Comparison of ENCODE assay signal across 8 mouse cellular contexts in the genomic region with DNA sequence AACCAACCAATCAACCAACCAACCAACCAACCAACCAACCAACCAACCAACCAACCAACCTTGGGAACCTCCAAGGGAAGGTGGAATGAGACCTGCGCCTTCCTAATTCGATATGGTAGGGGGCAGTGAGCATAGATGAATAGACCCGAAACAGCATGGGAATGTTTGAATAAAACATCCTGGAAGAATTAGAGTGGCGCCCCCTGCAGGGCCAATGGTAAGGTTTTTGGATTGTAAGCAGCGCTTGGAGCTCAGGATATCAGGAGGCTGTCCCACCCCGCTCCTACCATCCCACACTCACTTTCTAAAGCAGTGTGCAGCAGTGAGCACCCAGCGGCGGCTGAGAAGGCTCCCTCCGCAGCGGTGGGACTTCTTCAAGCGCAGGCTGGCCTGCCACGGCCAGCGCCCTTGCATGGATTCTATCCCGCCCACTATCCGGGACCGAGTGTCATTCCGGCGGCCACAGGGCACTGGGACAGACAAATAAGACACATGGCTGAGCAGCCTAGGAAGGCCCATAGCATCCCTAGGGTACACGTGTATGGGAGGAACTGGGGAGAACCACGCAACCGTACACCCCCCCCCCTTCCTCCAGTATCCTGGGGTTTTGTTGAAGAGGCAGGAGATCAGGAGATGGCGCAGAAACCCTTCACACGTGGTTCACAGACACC. TPM values are rescaled to one million over a fixed set of nuclear protein-coding genes. Genes with fewer than 3 reads are reported as not detected.
DNase-seq lines count a peak whose midpoint lies in the region; ATAC-seq lines count a peak whose summit lies in the region.

No protein-coding gene starts in this region.

- H3K27me3 ChIP-seq in kidney, embryonic 15.5 days: no peaks in the 10 kb centered on the region
- H3K27me3 ChIP-seq in embryonic facial prominence, embryonic 10.5 days (replicated peaks; ENCODE audit: low read depth, poor library complexity, severe bottlenecking): peaks cover 17% of the 10 kb centered on the region
- H3K27me3 ChIP-seq in limb, embryonic 12.5 days: peaks cover 12% of the 10 kb centered on the region
- no peaks in the 10 kb centered on the region for H3K27me3 ChIP-seq in neural tube, embryonic 14.5 days (ENCODE audit: control insufficient read depth, insufficient read depth, low read length)

- no peak for DNase-seq in kidney, adult 8-10 months
- peak; percentile 39 for DNase-seq in embryonic facial prominence, embryonic 10.5 days (ENCODE audit: low spot score)
- DNase-seq in MN1 (ENCODE audit: low spot score): no peak
- no peak for DNase-seq in adrenal gland, postnatal 10 days
- no peak for DNase-seq in left cerebral cortex, adult 8-10 months (ENCODE audit: low spot score in 2 of 2)

- H3K9ac ChIP-seq in kidney, embryonic 15.5 days: no peak overlapping the region
- no peak overlapping the region for H3K9ac ChIP-seq in limb, embryonic 12.5 days (replicated peaks)
- H3K9ac ChIP-seq in neural tube, embryonic 14.5 days (replicated peaks; ENCODE audit: low read depth, low read length): no peak overlapping the region

- H3K4me3 ChIP-seq in kidney, embryonic 15.5 days (replicated peaks): peak overlapping the region; percentile 29
- peak overlapping the region; percentile 48 for H3K4me3 ChIP-seq in embryonic facial prominence, embryonic 10.5 days
- peak overlapping the region; percentile 24 for H3K4me3 ChIP-seq in limb, embryonic 12.5 days (replicated peaks)
- no peak overlapping the region for H3K4me3 ChIP-seq in neural tube, embryonic 14.5 days (ENCODE audit: low read depth, low read length)

- no peak overlapping the region for H3K27ac ChIP-seq in kidney, embryonic 15.5 days
- no peak overlapping the region for H3K27ac ChIP-seq in embryonic facial prominence, embryonic 10.5 days (replicated peaks)
- no peak overlapping the region for H3K27ac ChIP-seq in limb, embryonic 12.5 days
- no peak overlapping the region for H3K27ac ChIP-seq in neural tube, embryonic 14.5 days (ENCODE audit: low read depth, low read length)

- peak overlapping the region; percentile 53 for H3K4me2 ChIP-seq in kidney, embryonic 15.5 days
- peak overlapping the region; percentile 46 for H3K4me2 ChIP-seq in limb, embryonic 12.5 days
- 0 out of 2 replicates have a peak overlapping the region, but pooled peaks have one; percentile 7 for H3K4me2 ChIP-seq in neural tube, embryonic 14.5 days (ENCODE audit: low read depth, low read length)

- WGBS in kidney, embryonic 15.5 days: 47% methylated on average over 23 of the region's 23 CpGs
- 44% methylated on average over 23 of the region's 23 CpGs for WGBS in embryonic facial prominence, embryonic 10.5 days
- WGBS in limb, embryonic 12.5 days: 50% methylated on average over 23 of the region's 23 CpGs
- WGBS in neural tube, embryonic 14.5 days: 43% methylated on average over 23 of the region's 23 CpGs

- peaks cover 10% of the 10 kb centered on the region; the same call in 1 of the 2 replicates for H3K4me1 ChIP-seq in kidney, embryonic 15.5 days
- 0 out of 2 replicates have a peak, but pooled peaks cover 10% of the 10 kb centered on the region for H3K4me1 ChIP-seq in embryonic facial prominence, embryonic 10.5 days
- H3K4me1 ChIP-seq in limb, embryonic 12.5 days (replicated peaks): no peaks in the 10 kb centered on the region
- no peaks in the 10 kb centered on the region for H3K4me1 ChIP-seq in neural tube, embryonic 14.5 days (ENCODE audit: control insufficient read depth, insufficient read depth, low read length)

- no peaks in the 10 kb centered on the region for H3K9me3 ChIP-seq in kidney, embryonic 15.5 days (replicated peaks)
- H3K9me3 ChIP-seq in embryonic facial prominence, embryonic 10.5 days: no peaks in the 10 kb centered on the region
- H3K9me3 ChIP-seq in limb, embryonic 12.5 days: no peaks in the 10 kb centered on the region
- H3K9me3 ChIP-seq in neural tube, embryonic 14.5 days (ENCODE audit: control insufficient read depth, low read length): no peaks in the 10 kb centered on the region

- H3K36me3 ChIP-seq in kidney, embryonic 15.5 days: no peaks in the 10 kb centered on the region
- H3K36me3 ChIP-seq in embryonic facial prominence, embryonic 10.5 days (replicated peaks): no peaks in the 10 kb centered on the region
- no peaks in the 10 kb centered on the region for H3K36me3 ChIP-seq in limb, embryonic 12.5 days
- no peaks in the 10 kb centered on the region for H3K36me3 ChIP-seq in neural tube, embryonic 14.5 days (ENCODE audit: control insufficient read depth, insufficient read depth, low read length)

- ATAC-seq in kidney, embryonic 15.5 days (replicated peaks; ENCODE audit: low FRiP score): peak; percentile 58
- ATAC-seq in limb, embryonic 12.5 days (ENCODE audit: insufficient number of reproducible peaks, insufficient read depth, low FRiP score, low TSS enrichment, low read depth): peak; percentile 44; the same call in 1 of the 2 replicates
- ATAC-seq in neural tube, embryonic 14.5 days (ENCODE audit: low read depth): no peak; the same call in 1 of the 2 replicates

RNA-seq across cellular contexts. Expression of a gene that starts 0.4 kb away (rescaled TPM):
- 1.8 TPM in 1 of 2 replicates, not detected in the other for polyA plus RNA-seq in kidney, embryonic 15.5 days (2015; fragmentation: Nextera tagmentation; extraction: Ambion mirVana)
- 0.45 TPM in 1 of 2 replicates, not detected in the other for polyA plus RNA-seq in embryonic facial prominence, embryonic 10.5 days (2016; fragmentation: Nextera tagmentation; extraction: Ambion mirVana)
- not detected in 2 replicates for polyA plus RNA-seq in limb, embryonic 12.5 days (2016; fragmentation: Nextera tagmentation; extraction: Ambion mirVana)
- not detected in 2 replicates for polyA plus RNA-seq in neural tube, embryonic 14.5 days (2014; fragmentation: Nextera tagmentation; extraction: Ambion mirVana)
- total RNA-seq in adrenal gland, postnatal 10 days (2021): not detected
- under 1 TPM in 3 of 4 experiments, not detected in 1; 0.39 to 0.87 (median 0.66) TPM for total RNA-seq in left cerebral cortex, adult 8-10 months (2022)

RNA-seq across cellular contexts. Expression of a gene that starts 0.7 kb away (rescaled TPM):
- polyA plus RNA-seq in kidney, embryonic 15.5 days (2015; fragmentation: Nextera tagmentation; extraction: Ambion mirVana): 3.2 and 3.3 TPM in 2 replicates
- polyA plus RNA-seq in embryonic facial prominence, embryonic 10.5 days (2016; fragmentation: Nextera tagmentation; extraction: Ambion mirVana): 3.2 and 3.6 TPM in 2 replicates
- 1.7 and 3.1 TPM in 2 replicates for polyA plus RNA-seq in limb, embryonic 12.5 days (2016; fragmentation: Nextera tagmentation; extraction: Ambion mirVana)
- 0.68 and 0.96 TPM in 2 replicates for polyA plus RNA-seq in neural tube, embryonic 14.5 days (2014; fragmentation: Nextera tagmentation; extraction: Ambion mirVana)
- under 1 TPM; 0.21 to 0.58 TPM for total RNA-seq in adrenal gland, postnatal 10 days (2021)
- 1 to 10 TPM; 1.1 to 3.2 (median 2.0) TPM for total RNA-seq in left cerebral cortex, adult 8-10 months (2022)

RNA-seq across cellular contexts. Expression of a gene that starts 7.4 kb away (rescaled TPM):
- polyA plus RNA-seq in kidney, embryonic 15.5 days (2015; fragmentation: Nextera tagmentation; extraction: Ambion mirVana): 0.18 TPM in 1 of 2 replicates, not detected in the other
- 0.21 TPM in 1 of 2 replicates, not detected in the other for polyA plus RNA-seq in embryonic facial prominence, embryonic 10.5 days (2016; fragmentation: Nextera tagmentation; extraction: Ambion mirVana)
- polyA plus RNA-seq in limb, embryonic 12.5 days (2016; fragmentation: Nextera tagmentation; extraction: Ambion mirVana): not detected in 2 replicates
- polyA plus RNA-seq in neural tube, embryonic 14.5 days (2014; fragmentation: Nextera tagmentation; extraction: Ambion mirVana): not detected in 2 replicates
- total RNA-seq in adrenal gland, postnatal 10 days (2021): not detected
- under 1 TPM in 1 of 4 experiments, not detected in 3; 0.30 TPM for total RNA-seq in left cerebral cortex, adult 8-10 months (2022)

RNA-seq across cellular contexts. Expression of a gene that starts 14.3 kb away (rescaled TPM):
- 999 and 1,052 TPM in 2 replicates for polyA plus RNA-seq in kidney, embryonic 15.5 days (2015; fragmentation: Nextera tagmentation; extraction: Ambion mirVana)
- polyA plus RNA-seq in embryonic facial prominence, embryonic 10.5 days (2016; fragmentation: Nextera tagmentation; extraction: Ambion mirVana): 1,075 and 1,103 TPM in 2 replicates
- 1,179 and 1,231 TPM in 2 replicates for polyA plus RNA-seq in limb, embryonic 12.5 days (2016; fragmentation: Nextera tagmentation; extraction: Ambion mirVana)
- polyA plus RNA-seq in neural tube, embryonic 14.5 days (2014; fragmentation: Nextera tagmentation; extraction: Ambion mirVana): 1,182 and 1,322 TPM in 2 replicates
- total RNA-seq in adrenal gland, postnatal 10 days (2021): 100 to 1,000 TPM; 333 to 378 TPM
- total RNA-seq in left cerebral cortex, adult 8-10 months (2022): 100 to 1,000 TPM; 314 to 398 (median 353) TPM

RNA-seq across cellular contexts. Expression of a gene that starts 24.6 kb away (rescaled TPM):
- polyA plus RNA-seq in kidney, embryonic 15.5 days (2015; fragmentation: Nextera tagmentation; extraction: Ambion mirVana): not detected in 2 replicates
- polyA plus RNA-seq in embryonic facial prominence, embryonic 10.5 days (2016; fragmentation: Nextera tagmentation; extraction: Ambion mirVana): not detected in 2 replicates
- not detected in 2 replicates for polyA plus RNA-seq in limb, embryonic 12.5 days (2016; fragmentation: Nextera tagmentation; extraction: Ambion mirVana)
- not detected in 2 replicates for polyA plus RNA-seq in neural tube, embryonic 14.5 days (2014; fragmentation: Nextera tagmentation; extraction: Ambion mirVana)
- total RNA-seq in adrenal gland, postnatal 10 days (2021): not detected
- total RNA-seq in left cerebral cortex, adult 8-10 months (2022): not detected
